Mouse (Mus musculus) liver, postnatal 0 days (tissue): ENCODE data around the gene Nr2e3. TPM values are rescaled to one million over a fixed set of nuclear protein-coding genes. Genes with fewer than 3 reads are reported as not detected.
A peak's percentile ranks its signal among the peaks of the same experiment; 100 is the strongest.

Experiments
- ATAC-seq: fragments of 200-750 bp; cut with Nextera tagmentation; 2 replicates; pipeline ENCODE4 v1.8.0; 2017; ENCODE audit warnings: mild to moderate bottlenecking, moderate library complexity
- DNase-seq: peaks from one replicate; pipeline ENCODE4 v3.0.0-alpha.2; 2016
- H3K27ac ChIP-seq: fragments of 300-500 bp; sonication (generic); 2 replicates; pipeline ENCODE4 v1.5.1; 2014; ENCODE audit warnings: antibody characterized with exemption, moderate library complexity, mild to moderate bottlenecking, low read depth
- H3K27me3 ChIP-seq: fragments of 300-500 bp; sonication (generic); 2 replicates; pipeline ENCODE4 v1.6.1; 2014; ENCODE audit warnings: low read length, control low read depth, mixed read lengths; ENCODE audit not compliant: insufficient read depth
- H3K36me3 ChIP-seq: fragments of 300-500 bp; sonication (generic); replicated peaks from 2 replicates; pipeline ENCODE4 v1.6.1; 2014; ENCODE audit warnings: mild to moderate bottlenecking, control low read depth, low read length, moderate library complexity, mixed read lengths; ENCODE audit not compliant: insufficient read depth
- H3K4me1 ChIP-seq: fragments of 300-500 bp; sonication (generic); 2 replicates; pipeline ENCODE4 v1.6.1; 2014; ENCODE audit warnings: antibody characterized with exemption, mild to moderate bottlenecking, control low read depth; ENCODE audit not compliant: insufficient read depth
- H3K4me2 ChIP-seq: fragments of 300-500 bp; sonication (generic); 2 replicates; pipeline ENCODE4 v1.6.1; 2014; ENCODE audit warnings: low read depth, mild to moderate bottlenecking, low read length, moderate library complexity, mixed read lengths
- H3K4me3 ChIP-seq: fragments of 300-500 bp; sonication (generic); 2 replicates; pipeline ENCODE4 v1.5.1; 2014; ENCODE audit warnings: low read depth, low read length
- H3K9ac ChIP-seq: fragments of 300-500 bp; sonication (generic); replicated peaks from 2 replicates; pipeline ENCODE4 v1.6.1; 2014; ENCODE audit warnings: mild to moderate bottlenecking, moderate library complexity
- H3K9me3 ChIP-seq: fragments of 300-500 bp; sonication (generic); 2 replicates; pipeline ENCODE4 v1.6.1; 2016; ENCODE audit warnings: mild to moderate bottlenecking, control low read depth, low read length, mixed read lengths
- CTCF ChIP-seq: sonication (generic); IDR thresholded peaks from 2 replicates; pipeline ENCODE4 v1.5.1; 2016; ENCODE audit warnings: antibody characterized with exemption, low read depth
- EP300 ChIP-seq: IDR thresholded peaks from 2 replicates; pipeline ENCODE4 v1.6.1; 2016; ENCODE audit warnings: antibody characterized with exemption, low read depth, mild to moderate bottlenecking
- WGBS: fragments of 180-500 bp; shearing (Covaris S2); extraction: QIAGEN DNeasy Blood & Tissue Kit; methylation state at CpG from one replicate; pipeline ENCODE4 v1.1.7; 2014; ENCODE audit not compliant: insufficient replicate concordance; 5-methylcytosine and 5-hydroxymethylcytosine counted together
- polyA plus RNA-seq: library from polyadenylated mRNA; unstranded; fragments of >200 nt; fragmentation: Nextera tagmentation; extraction: Ambion mirVana; gene quantifications from 2 replicates; pipeline ENCODE4 v1.2.1, GENCODE M21; 2015

The Nr2e3 gene
- polyA plus RNA-seq, 1 experiment from 2014 or later = not detected

DNA sequence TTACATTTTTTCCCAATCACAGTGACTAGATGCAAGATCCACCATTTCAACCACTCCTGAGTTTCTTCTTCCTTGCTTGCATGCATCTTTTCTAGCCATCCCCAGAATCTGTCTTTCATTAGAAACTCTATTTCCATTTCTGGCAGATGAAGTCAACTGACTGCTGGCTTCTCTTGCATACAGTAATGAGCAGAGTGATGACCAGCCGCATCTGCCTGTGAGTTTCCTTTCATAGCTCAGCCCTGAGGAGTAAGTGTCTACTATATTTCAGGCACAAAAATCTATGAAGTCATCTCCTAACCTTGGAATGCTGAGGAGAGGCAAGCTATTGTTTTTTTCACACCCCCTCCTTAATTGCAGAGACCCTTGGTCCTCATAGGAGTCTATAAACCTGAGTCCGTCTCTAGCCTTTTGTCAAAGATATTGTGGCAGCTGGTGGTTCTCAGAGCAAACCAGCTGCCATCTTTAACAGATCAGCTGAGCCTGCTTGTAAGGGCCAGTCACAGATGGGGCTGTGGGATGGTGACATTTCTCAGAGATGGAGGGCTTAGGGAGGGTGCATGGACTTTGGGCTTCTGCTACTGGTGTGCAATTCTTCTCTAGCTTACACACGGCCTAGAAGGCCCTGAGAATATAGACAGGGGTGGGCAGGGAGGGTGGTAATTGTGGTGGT is 25.6 kb upstream of the Nr2e3 start:
- Histone ChIP-seq H3K27ac (no peak overlapping the region), H3K4me2 (no peak overlapping the region), H3K9ac (no peak overlapping the region), H3K36me3 (no peaks in the 10 kb centered on the region), H3K9me3 (no peaks in the 10 kb centered on the region), H3K27me3 (no peaks in the 10 kb centered on the region), H3K4me3 (no peak overlapping the region), H3K4me1 (no peaks in the 10 kb centered on the region)
- ATAC-seq = no peak
- no peak for DNase-seq
- 75% methylated on average over 3 of the region's 3 CpGs for WGBS
- TF ChIP-seq EP300 (no peak), CTCF (no peak)

DNA sequence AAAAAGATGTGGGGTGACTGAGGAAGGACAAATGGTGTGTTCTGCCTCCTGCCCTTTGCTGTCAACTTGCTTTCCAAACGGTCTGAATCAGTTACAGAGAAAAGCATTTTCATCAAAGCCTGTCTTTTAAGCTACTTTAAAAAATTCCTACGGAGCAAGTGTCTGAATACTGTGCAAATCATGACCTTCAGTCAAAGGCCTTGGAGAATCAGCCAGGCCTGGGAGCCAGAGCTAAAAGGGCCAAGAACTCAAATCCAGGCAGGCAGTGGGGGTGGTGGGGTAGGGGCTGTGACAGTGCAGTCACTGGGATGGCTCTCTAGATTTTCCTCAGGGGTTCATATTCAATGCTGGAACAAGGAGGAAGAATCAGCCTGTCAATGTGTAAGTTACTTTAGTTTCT is 20.7 kb upstream of the Nr2e3 start:
- Histone ChIP-seq H3K36me3 (no peaks in the 10 kb centered on the region), H3K9ac (no peak overlapping the region), H3K4me3 (no peak overlapping the region), H3K27ac (no peak overlapping the region), H3K9me3 (no peaks in the 10 kb centered on the region), H3K4me2 (no peak overlapping the region), H3K27me3 (no peaks in the 10 kb centered on the region), H3K4me1 (no peaks in the 10 kb centered on the region)
- WGBS = 60% methylated on average over 2 of the region's 2 CpGs
- no peak for TF ChIP-seq CTCF
- TF ChIP-seq EP300 = no peak
- ATAC-seq (no peak), DNase-seq (no peak)

DNA sequence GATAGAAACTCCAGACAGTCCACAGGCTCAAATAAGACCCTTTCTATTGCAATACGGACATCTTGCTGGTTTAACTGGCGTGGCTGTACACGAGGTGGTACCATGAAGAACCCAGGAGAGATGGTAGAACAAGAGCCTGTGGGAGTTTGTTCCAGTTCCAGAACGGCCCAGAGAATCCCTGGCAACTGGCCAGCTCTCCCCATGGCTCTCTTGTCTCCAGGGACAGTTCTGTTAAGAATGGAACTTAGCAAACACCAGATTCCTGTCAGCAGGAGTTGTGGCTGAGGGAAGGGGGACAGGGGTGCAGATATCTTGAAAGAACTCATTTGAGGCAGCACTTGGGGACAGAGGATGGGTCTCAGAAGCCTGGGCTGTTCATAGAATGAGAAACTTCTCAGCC is 10.8 kb upstream of the Nr2e3 start:
- Histone ChIP-seq H3K9ac (no peak overlapping the region), H3K36me3 (no peaks in the 10 kb centered on the region), H3K27me3 (0 out of 2 replicates have a peak, but pooled peaks cover 5% of the 10 kb centered on the region), H3K4me3 (no peak overlapping the region), H3K9me3 (no peaks in the 10 kb centered on the region), H3K4me2 (no peak overlapping the region), H3K4me1 (no peaks in the 10 kb centered on the region), H3K27ac (no peak overlapping the region)
- ATAC-seq (no peak), DNase-seq (no peak)
- WGBS = 60% methylated on average over 4 of the region's 4 CpGs
- TF ChIP-seq EP300 (no peak), CTCF (no peak)

GRCm38 (mm10) chr9:59969383-59969782 is 8.9 kb upstream of the Nr2e3 start:
- Histone ChIP-seq H3K36me3 (no peaks in the 10 kb centered on the region), H3K27me3 (0 out of 2 replicates have a peak, but pooled peaks cover 5% of the 10 kb centered on the region), H3K4me2 (no peak overlapping the region), H3K4me3 (no peak overlapping the region), H3K4me1 (no peaks in the 10 kb centered on the region), H3K9ac (no peak overlapping the region), H3K9me3 (no peaks in the 10 kb centered on the region), H3K27ac (no peak overlapping the region)
- 22% methylated on average over 6 of the region's 6 CpGs for WGBS
- DNase-seq (peak; percentile 51), ATAC-seq (no peak)
- TF ChIP-seq CTCF (peak; percentile 84), EP300 (no peak)

- H3K36me3 ChIP-seq = no peaks in the 10 kb centered on the region
- H3K4me2 ChIP-seq = no peak overlapping the region
- H3K27ac ChIP-seq = no peak overlapping the region
- WGBS = 77% methylated on average over 10 of the region's 10 CpGs
- H3K4me3 ChIP-seq = no peak overlapping the region
- no peaks in the 10 kb centered on the region for H3K4me1 ChIP-seq
- no peak for ATAC-seq
- H3K27me3 ChIP-seq = 0 out of 2 replicates have a peak, but pooled peaks cover 2% of the 10 kb centered on the region
- no peak for TF ChIP-seq CTCF
- no peak for TF ChIP-seq EP300
- H3K9me3 ChIP-seq = no peaks in the 10 kb centered on the region
- DNase-seq = no peak
- no peak overlapping the region for H3K9ac ChIP-seq
Observed at GRCm38 (mm10) chr9:59965046-59965445, 4.6 kb upstream of the Nr2e3 start.

- Histone ChIP-seq H3K4me3 (no peak overlapping the region), H3K36me3 (no peaks in the 10 kb centered on the region), H3K4me2 (no peak overlapping the region), H3K9me3 (no peaks in the 10 kb centered on the region), H3K27ac (no peak overlapping the region), H3K4me1 (no peaks in the 10 kb centered on the region), H3K27me3 (0 out of 2 replicates have a peak, but pooled peaks cover 2% of the 10 kb centered on the region), H3K9ac (no peak overlapping the region)
- DNase-seq (no peak), ATAC-seq (no peak)
- WGBS = 73% methylated on average over 3 of the region's 3 CpGs
- TF ChIP-seq EP300 (no peak), CTCF (no peak)
Observed at GRCm38 (mm10) chr9:59964367-59964766, 3.9 kb upstream of the Nr2e3 start.
